Mouse (Mus musculus) ovary, adult 10 weeks (tissue): ENCODE measurements around the gene Cxcl9. TPM values are rescaled to one million over a fixed set of nuclear protein-coding genes. Genes with fewer than 3 reads are reported as not detected.

Experiments used
- polyA plus RNA-seq: library from polyadenylated mRNA; stranded (reverse); fragments of 350-450 nt; fragmentation: Illumina TruSeq; extraction: RNeasy Lipid Tissue Mini Kit (QIAGEN cat#74804); gene quantifications from one replicate; pipeline ENCODE4 v1.2.3, GENCODE M21; 2014

The Cxcl9 gene
- 5.1 TPM for polyA plus RNA-seq

GRCm38 (mm10) chr5:92327929-92328328 is at the start of gene Cxcl9:
Cxcl9 (minus strand) TSS chr5:92328079.

GRCm38 (mm10) chr5:92348794-92349413 is 21.0 kb upstream of the Cxcl9 start, which contains the start of gene Cxcl10:
Cxcl10 (minus strand) TSS chr5:92348889.

GRCm38 (mm10) chr5:92331635-92332338 is 3.9 kb upstream of the Cxcl9 start, which contains the start of gene Art3:
Art3 (plus strand) TSS chr5:92331827.

GRCm38 (mm10) chr5:92309681-92310511 is 18.0 kb downstream of the Cxcl9 start, which contains the start of gene Sdad1:
Sdad1 (minus strand) TSS chr5:92310479.

GRCm38 (mm10) chr5:92277437-92278394 is 50.2 kb downstream of the Cxcl9 start, which contains the start of gene Naaa:
Naaa (minus strand) TSS chr5:92278170.

Other genes with a start within 250 kb of the Cxcl9 start
- 380 TPM for gene G3bp2, start 244.4 kb downstream of the Cxcl9 start, polyA plus RNA-seq
- 144 TPM for gene Uso1, start 190.1 kb downstream of the Cxcl9 start, polyA plus RNA-seq
- gene U90926, start 112.7 kb downstream of the Cxcl9 start, polyA plus RNA-seq: not detected
- gene Ppef2, start 71.8 kb downstream of the Cxcl9 start, polyA plus RNA-seq: 0.51 TPM
- 15.6 TPM for gene Naaa, start 49.9 kb downstream of the Cxcl9 start, polyA plus RNA-seq
- 25.8 TPM for gene Sdad1, start 17.6 kb downstream of the Cxcl9 start, polyA plus RNA-seq
- gene Art3, start 3.7 kb upstream of the Cxcl9 start, polyA plus RNA-seq: 18.2 TPM
- gene Cxcl10, start 20.8 kb upstream of the Cxcl9 start, polyA plus RNA-seq: 4.5 TPM
- gene Nup54, start 107.1 kb upstream of the Cxcl9 start, polyA plus RNA-seq: 91.7 TPM
- gene Scarb2, start 178.8 kb upstream of the Cxcl9 start, polyA plus RNA-seq: 178 TPM
- gene Fam47e, start 227.0 kb upstream of the Cxcl9 start, polyA plus RNA-seq: 8.2 TPM